Mouse (Mus musculus) embryonic stem cell, embryonic (primary cell): Measurements from ENCODE around the gene Vstm4.

Experiments used
- CTCF ChIA-PET, 4 experiments: fragments of 300-600 bp in 2 of 4; fragments of 350-600 bp in 2 of 4; sonication (Branson Sonifier 250); formaldehyde crosslinking; loops; one replicate each; lab custom pipeline; 2022; ENCODE audit warnings: inconsistent platforms in 2 of 4; lab: Charles Lee
- POLR2A ChIA-PET, 4 experiments: fragments of 300-600 bp in 2 of 4; fragments of 350-600 bp in 2 of 4; sonication (Branson Sonifier 250); formaldehyde crosslinking; loops; one replicate each; lab custom pipeline; 2022; ENCODE audit warnings: antibody characterized with exemption in 4 of 4, inconsistent platforms in 1 of 4; lab: Charles Lee

Gene Vstm4

DNA sequence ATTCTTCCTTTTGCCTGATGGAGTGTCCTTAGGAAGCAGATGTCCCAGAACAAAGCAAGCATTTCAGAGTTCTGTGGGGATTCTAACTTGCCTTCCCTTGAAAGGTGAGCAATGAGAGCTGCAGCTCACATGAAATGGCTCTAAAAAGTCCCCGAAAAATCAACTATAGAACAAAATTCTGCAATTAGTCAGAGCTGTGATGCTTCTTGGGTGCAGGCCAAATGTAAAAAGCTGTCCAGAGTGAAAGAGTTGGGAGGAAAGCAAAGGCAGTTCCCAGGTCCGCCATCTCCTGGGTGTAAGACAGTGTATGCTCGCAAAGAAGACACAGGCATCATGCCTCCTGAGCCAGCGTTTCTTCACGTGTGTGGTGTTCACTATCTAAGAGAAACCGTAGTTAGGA lies 52.6 kb downstream of the Vstm4 start:
- ChIA-PET CTCF (no interaction called here), POLR2A (no interaction called here)

DNA sequence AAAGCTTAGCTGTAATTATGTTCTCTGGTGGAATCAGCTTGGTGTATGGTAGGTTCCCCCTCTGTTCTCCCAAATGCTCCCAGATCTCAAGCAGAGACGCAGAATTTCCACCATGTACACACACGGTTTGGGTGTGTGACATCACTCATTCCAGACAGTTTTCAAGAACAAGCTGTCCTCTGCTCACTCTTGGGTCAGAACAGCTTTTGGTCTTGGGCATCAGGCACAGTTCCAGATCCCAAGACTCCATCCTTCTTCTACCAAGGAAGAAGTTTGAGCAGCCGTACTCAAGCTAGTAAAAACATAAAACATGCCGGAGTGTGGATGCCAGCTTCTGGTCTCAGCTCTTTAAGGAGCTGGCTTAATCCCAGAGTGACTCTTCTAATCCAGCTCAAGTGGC lies 54.6 kb downstream of the Vstm4 start:
- CTCF ChIA-PET = interaction anchor here in 1 of 4 experiments (0.6 kb wide), 1 partner anchor 42 kb away, joined by 6 read pairs; no protein-coding TSS in a partner anchor
- POLR2A ChIA-PET = no interaction called here

DNA sequence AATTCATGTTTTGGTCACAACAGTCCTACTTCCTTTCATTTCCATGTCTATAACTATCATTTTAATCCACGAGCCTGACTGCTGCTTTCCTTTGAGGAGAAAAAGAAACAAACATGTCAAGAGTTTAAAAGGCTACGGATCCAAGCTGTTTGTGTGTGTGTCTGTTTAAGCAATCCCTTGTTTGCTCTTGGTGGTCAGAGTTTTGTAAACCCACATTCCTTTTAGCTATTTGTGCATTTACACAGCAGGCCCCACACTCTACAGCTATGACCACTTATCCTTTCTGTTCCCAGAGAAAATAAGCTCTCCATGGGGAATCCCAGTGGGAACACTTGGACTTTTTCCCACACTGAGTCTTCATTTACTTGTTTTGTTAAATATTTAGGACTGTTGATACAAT lies 58.8 kb downstream of the Vstm4 start:
- CTCF ChIA-PET = no interaction called here
- POLR2A ChIA-PET = interaction anchor here in 1 of 4 experiments (0.7 kb wide), 1 partner anchor 459 kb away, joined by 3 read pairs; no protein-coding TSS in a partner anchor

- CTCF ChIA-PET = no interaction called here
- POLR2A ChIA-PET = no interaction called here
These were observed 61.4 kb downstream of the Vstm4 start for GRCm38 (mm10) chr14:32917919-32918318.

DNA sequence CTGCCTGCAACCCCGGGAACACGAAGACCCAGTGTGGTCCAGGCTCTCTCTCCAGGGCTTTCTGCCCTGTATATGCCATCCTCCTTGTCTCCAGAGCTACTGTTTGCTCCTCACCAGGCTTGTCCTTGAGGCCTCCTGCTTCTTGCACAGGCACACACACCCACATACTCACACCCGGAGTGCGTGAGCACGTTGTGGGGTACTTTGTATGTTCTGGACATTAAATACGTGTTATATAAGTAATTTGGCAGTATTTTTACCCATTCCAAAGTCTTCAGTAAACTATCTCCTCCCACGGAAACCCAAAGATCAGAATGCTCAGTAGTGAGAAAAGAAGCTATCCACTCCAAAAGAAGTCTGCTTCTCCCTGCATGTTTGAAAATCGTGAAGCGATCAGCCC lies 67.3 kb downstream of the Vstm4 start:
- CTCF ChIA-PET = no interaction called here
- POLR2A ChIA-PET = no interaction called here

GRCm38 (mm10) chr14:32931709-32932108 lies 75.2 kb downstream of the Vstm4 start:
- CTCF ChIA-PET = no interaction called here
- POLR2A ChIA-PET = no interaction called here

- ChIA-PET CTCF (no interaction called here), POLR2A (no interaction called here)
These were observed 75.7 kb downstream of the Vstm4 start for GRCm38 (mm10) chr14:32932220-32932619.

- CTCF ChIA-PET = no interaction called here
- POLR2A ChIA-PET = no interaction called here
These were observed 77.5 kb downstream of the Vstm4 start for GRCm38 (mm10) chr14:32934064-32934463.

DNA sequence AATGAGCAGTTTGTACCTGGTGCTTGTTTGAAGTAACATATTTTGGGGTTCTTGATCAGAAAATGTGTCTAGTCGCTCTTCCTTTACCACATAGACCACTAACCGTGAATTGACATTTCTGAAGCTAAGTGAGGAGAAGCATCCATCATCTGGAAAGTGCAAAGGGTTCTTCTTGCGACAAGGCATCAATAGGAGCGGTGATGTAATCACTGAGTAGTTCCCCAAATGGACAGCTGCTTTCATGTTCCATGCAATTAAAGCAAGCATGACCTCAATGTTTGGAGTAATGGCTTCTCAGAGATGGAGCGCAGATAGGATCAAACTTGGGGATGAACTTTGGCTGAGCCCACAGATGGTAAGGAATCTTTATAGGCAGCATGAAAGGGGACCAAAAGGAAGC lies 82.7 kb downstream of the Vstm4 start:
- CTCF ChIA-PET = no interaction called here
- POLR2A ChIA-PET = no interaction called here

- POLR2A ChIA-PET = no interaction called here
- CTCF ChIA-PET = no interaction called here
These were observed 91.0 kb downstream of the Vstm4 start for GRCm38 (mm10) chr14:32947512-32947911.

DNA sequence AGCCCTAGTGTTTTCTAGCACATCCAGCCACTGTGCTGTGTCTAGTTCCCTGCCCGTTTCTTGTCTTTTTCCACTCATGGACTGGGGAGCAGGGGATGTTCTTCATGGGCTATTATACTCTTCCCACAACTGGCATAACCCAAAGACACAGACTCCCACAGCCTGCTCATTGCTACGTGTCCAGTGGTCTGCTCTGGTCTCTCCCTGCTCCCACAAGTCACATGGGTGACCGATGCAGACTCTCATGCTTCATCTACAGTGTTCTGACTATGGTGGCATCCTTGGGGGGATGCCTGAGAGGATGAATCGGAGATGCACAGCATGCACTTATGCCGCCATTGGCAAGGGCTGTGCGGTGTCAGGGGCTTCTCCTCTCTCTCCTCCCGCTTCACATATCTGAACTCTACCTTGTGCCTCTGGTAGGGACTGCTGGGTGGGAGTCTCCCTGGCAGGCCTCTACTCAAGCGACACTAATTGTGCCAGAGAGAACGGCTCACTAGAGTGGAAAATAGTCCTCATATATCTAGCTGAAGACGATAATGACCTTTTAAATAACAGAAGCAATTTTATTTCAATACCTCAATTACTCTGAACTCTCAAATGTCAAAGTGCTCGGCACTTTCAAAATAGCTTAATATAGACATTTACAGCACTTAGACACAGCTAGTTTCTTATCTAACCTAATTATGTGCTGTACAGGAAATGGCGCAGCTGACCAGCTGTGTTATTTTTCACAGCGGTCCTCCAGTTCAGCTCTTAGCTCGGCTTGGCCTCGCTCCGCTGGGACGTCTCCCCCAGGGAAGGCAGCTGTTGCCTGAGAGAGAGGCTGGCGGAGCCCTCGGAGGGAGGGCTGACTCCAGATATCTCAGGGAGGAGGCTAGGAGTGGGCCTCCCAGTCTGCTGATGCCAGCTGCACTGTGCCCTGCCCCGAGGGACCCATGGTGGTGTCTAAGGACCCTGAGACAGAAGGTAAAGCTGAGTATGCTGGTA lies 94.1 kb downstream of the Vstm4 start:
- ChIA-PET CTCF (interaction anchor here in 3 of 4 experiments (0.5 to 1.7 kb wide), 3 partner anchors 9 to 82 kb away, joined by 3 to 5 read pairs (median 4); no protein-coding TSS in a partner anchor), POLR2A (interaction anchor here in 2 of 4 experiments (0.5 to 1.1 kb wide), 2 partner anchors 50 to 1045 kb away, joined by 4 to 5 read pairs; no protein-coding TSS in a partner anchor)

- ChIA-PET POLR2A (no interaction called here), CTCF (interaction anchor here in 3 of 4 experiments (0.5 to 1.4 kb wide), 6 partner anchors 77 to 967 kb away, joined by 3 read pairs; partner anchors contain the start of gene Gdf10 (in 1 of the 3))
These were observed 99.9 kb downstream of the Vstm4 start for GRCm38 (mm10) chr14:32956486-32956885.

- ChIA-PET POLR2A (no interaction called here), CTCF (no interaction called here)
These were observed 102.1 kb downstream of the Vstm4 start for GRCm38 (mm10) chr14:32958671-32959070.

GRCm38 (mm10) chr14:32960481-32960880 lies 103.9 kb downstream of the Vstm4 start:
- CTCF ChIA-PET = interaction anchor here (0.6 to 1.8 kb wide), 24 partner anchors 9 to 434 kb away, joined by 3 to 12 read pairs (median 4); no protein-coding TSS in a partner anchor

DNA sequence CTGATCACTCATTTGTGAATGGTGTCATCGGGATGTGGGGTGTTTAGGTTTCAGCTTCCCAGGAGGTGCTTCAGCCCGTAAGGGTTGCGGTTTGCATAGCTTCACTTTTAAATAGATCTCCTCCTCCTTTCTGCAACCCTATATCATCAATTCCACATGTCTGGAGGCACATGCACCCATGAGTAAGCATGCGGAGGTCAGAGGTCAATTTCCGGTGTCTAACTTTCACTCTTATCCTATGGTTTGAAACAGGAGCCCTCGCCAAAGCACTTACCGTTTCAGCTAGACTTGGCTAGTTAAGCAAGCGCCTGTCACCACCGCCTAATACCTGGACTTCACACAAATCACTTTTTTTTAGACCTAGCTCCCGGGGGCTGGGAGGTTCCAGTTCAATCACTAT lies 108.2 kb downstream of the Vstm4 start:
- CTCF ChIA-PET = interaction anchor here in 1 of 4 experiments (0.6 kb wide), 1 partner anchor 140 kb away, joined by 3 read pairs; no protein-coding TSS in a partner anchor

More at GRCm38 (mm10) chr14:32960481-32960880, 103.9 kb downstream of the Vstm4 start:
- POLR2A ChIA-PET = interaction anchor here in 1 of 4 experiments (1.0 kb wide), 1 partner anchor 34 kb away, joined by 4 read pairs; no protein-coding TSS in a partner anchor

DNA sequence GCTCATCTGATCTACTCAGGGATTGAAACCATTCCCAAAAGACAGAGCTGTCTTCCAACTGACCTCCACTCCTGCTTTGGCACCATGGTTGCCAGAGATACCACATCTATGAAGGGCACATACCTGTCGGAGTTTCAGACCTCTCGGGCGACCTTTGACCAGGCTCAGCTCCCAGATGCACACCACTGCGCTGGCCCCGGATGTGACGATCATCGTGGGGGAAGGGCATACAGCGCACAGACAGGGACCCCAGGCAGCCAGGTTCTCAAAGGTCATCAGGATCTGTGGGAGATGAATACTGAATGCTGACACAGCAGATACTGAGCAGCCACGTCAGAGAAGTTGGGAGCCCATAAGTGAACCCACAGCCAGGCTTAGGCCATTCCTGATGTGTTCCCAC lies 114.1 kb downstream of the Vstm4 start:
- CTCF ChIA-PET = interaction anchor here in 3 of 4 experiments (0.7 to 1.4 kb wide), 3 partner anchors 10 to 26 kb away, joined by 3 to 4 read pairs (median 4); no protein-coding TSS in a partner anchor
- POLR2A ChIA-PET = interaction anchor here in 2 of 4 experiments (0.7 to 2.3 kb wide), 4 partner anchors 12 to 25 kb away, joined by 3 to 13 read pairs (median 4); no protein-coding TSS in a partner anchor

More for the DNA sequence above, 108.2 kb downstream of the Vstm4 start:
- POLR2A ChIA-PET = interaction anchor here in 1 of 4 experiments (0.6 kb wide), 1 partner anchor 93 kb away, joined by 3 read pairs; no protein-coding TSS in a partner anchor

- ChIA-PET POLR2A (interaction anchor here in 2 of 4 experiments (0.9 to 3.3 kb wide), 4 partner anchors 11 to 16 kb away, joined by 3 to 17 read pairs (median 8); no protein-coding TSS in a partner anchor), CTCF (interaction anchor here in 1 of 4 experiments (1.4 kb wide), 1 partner anchor 374 kb away, joined by 4 read pairs; no protein-coding TSS in a partner anchor)
These were observed 127.7 kb downstream of the Vstm4 start for GRCm38 (mm10) chr14:32984176-32984738.

GRCm38 (mm10) chr14:32986659-32987058 lies 130.1 kb downstream of the Vstm4 start:
- CTCF ChIA-PET = interaction anchor here in 1 of 4 experiments (0.7 kb wide), 1 partner anchor 15 kb away, joined by 4 read pairs; no protein-coding TSS in a partner anchor
- POLR2A ChIA-PET = interaction anchor here in 2 of 4 experiments (0.8 to 1.9 kb wide), 3 partner anchors 9 to 15 kb away, joined by 3 to 7 read pairs (median 4); no protein-coding TSS in a partner anchor
